Mouse (Mus musculus): ENCODE results near the gene Hunk. TPM values are rescaled to one million over a fixed set of nuclear protein-coding genes. Genes with fewer than 3 reads are reported as not detected.

The Hunk gene
- polyA plus RNA-seq, 1 experiment, result 12.1 TPM

DNA sequence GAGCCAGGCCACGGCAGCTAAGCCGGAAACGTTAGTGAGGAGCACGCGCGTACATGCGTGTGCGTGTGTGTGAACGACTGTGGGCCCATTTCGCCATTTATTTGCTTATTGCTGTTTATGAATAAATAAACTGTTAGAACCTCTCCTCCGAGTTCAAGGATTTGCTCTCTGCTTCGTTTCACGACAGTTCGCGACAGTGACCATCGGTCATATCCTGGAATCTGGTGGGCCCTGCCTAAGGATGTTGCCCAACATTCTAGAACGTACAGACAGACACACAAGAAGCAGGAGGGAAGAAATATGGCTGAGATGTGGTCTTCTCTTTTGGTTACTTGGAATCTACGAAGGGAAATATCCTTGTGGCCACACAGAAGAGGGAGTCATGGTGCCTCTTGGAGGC is 138.6 kb downstream of the Hunk start:
- H3K4me1 ChIP-seq (ENCODE audit: control insufficient read depth, insufficient read depth, low read length), result peaks cover 2% of the 10 kb centered on the region; the same call in 1 of the 2 replicates
- TF ChIP-seq POLR2A (IDR thresholded peaks at IDR 0.05; ENCODE audit: extremely low read depth, insufficient read depth, low read length) (no peak), CTCF (IDR thresholded peaks at IDR 0.05; ENCODE audit: extremely low read depth, insufficient read depth, low read length) (no peak)
- no peak overlapping the region for H3K27ac ChIP-seq (ENCODE audit: insufficient read depth, low read length)
- no peak overlapping the region for H3K4me3 ChIP-seq (ENCODE audit: insufficient read depth, low read length)

GRCm38 (mm10) chr16:90533119-90533673 is 147.4 kb downstream of the Hunk start:
- TF ChIP-seq CTCF (IDR thresholded peaks at IDR 0.05; ENCODE audit: extremely low read depth, insufficient read depth, low read length), result no peak
- no peak for TF ChIP-seq POLR2A (IDR thresholded peaks at IDR 0.05; ENCODE audit: extremely low read depth, insufficient read depth, low read length)
- Histone ChIP-seq H3K4me3 (ENCODE audit: insufficient read depth, low read length) (no peak overlapping the region), H3K4me1 (ENCODE audit: control insufficient read depth, insufficient read depth, low read length) (no peaks in the 10 kb centered on the region), H3K27ac (ENCODE audit: insufficient read depth, low read length) (no peak overlapping the region)

DNA sequence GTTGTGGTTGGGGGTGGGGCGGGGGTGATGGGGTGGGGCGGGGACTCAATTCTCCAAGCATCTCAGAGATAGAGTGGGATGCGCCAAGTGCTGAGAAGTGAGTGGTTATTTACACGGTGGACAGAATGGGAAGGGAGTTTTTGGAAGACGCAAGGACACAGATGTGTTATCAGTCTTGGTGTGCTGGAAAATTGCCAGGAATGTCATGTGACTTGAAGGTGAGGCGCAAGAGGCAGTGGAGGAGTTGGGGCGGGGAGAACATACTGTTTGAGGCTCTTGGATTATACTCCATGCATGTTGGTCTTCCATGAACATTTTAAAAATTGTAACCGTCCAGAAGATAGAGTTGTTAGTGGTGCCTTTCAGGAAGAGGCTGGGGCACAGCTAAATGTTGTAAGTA is 148.8 kb downstream of the Hunk start:
- no peak overlapping the region for H3K4me3 ChIP-seq (ENCODE audit: insufficient read depth, low read length)
- no peaks in the 10 kb centered on the region for H3K4me1 ChIP-seq (ENCODE audit: control insufficient read depth, insufficient read depth, low read length)
- no peak for TF ChIP-seq POLR2A (IDR thresholded peaks at IDR 0.05; ENCODE audit: extremely low read depth, insufficient read depth, low read length)
- no peak for TF ChIP-seq CTCF (IDR thresholded peaks at IDR 0.05; ENCODE audit: extremely low read depth, insufficient read depth, low read length)
- H3K27ac ChIP-seq (ENCODE audit: insufficient read depth, low read length), result no peak overlapping the region

GRCm38 (mm10) chr16:90538926-90539325 is 153.1 kb downstream of the Hunk start:
- no peak overlapping the region for H3K4me3 ChIP-seq (ENCODE audit: insufficient read depth, low read length)
- no peak overlapping the region for H3K27ac ChIP-seq (ENCODE audit: insufficient read depth, low read length)
- no peaks in the 10 kb centered on the region for H3K4me1 ChIP-seq (ENCODE audit: control insufficient read depth, insufficient read depth, low read length)
- no peak for TF ChIP-seq POLR2A (IDR thresholded peaks at IDR 0.05; ENCODE audit: extremely low read depth, insufficient read depth, low read length)
- no peak for TF ChIP-seq CTCF (IDR thresholded peaks at IDR 0.05; ENCODE audit: extremely low read depth, insufficient read depth, low read length)

DNA sequence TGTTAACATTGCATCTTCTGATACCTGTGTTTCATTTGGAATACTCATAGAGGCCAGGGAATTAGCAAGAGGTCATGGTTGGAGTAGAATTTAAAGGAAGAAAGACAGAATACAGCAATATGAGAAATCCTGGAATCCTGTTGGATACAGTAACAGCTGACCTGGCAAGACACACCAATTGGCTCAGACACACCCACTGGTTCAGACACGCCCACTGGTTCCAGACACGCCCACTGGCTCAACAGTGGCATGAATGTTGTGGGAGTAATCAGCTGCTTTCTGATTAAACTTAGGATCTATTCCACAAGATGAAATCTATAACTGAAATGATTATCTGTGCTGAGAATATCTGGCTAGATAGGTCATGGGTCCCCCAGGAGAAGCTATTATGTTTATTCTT is 155.4 kb downstream of the Hunk start:
- Histone ChIP-seq H3K4me1 (ENCODE audit: control insufficient read depth, insufficient read depth, low read length) (no peaks in the 10 kb centered on the region), H3K27ac (ENCODE audit: insufficient read depth, low read length) (no peak overlapping the region), H3K4me3 (ENCODE audit: insufficient read depth, low read length) (no peak overlapping the region)
- TF ChIP-seq CTCF (IDR thresholded peaks at IDR 0.05; ENCODE audit: extremely low read depth, insufficient read depth, low read length), result no peak
- TF ChIP-seq POLR2A (IDR thresholded peaks at IDR 0.05; ENCODE audit: extremely low read depth, insufficient read depth, low read length), result no peak

GRCm38 (mm10) chr16:90542383-90542782 is 156.6 kb downstream of the Hunk start:
- no peak overlapping the region for H3K27ac ChIP-seq (ENCODE audit: insufficient read depth, low read length)
- no peaks in the 10 kb centered on the region for H3K4me1 ChIP-seq (ENCODE audit: control insufficient read depth, insufficient read depth, low read length)
- H3K4me3 ChIP-seq (ENCODE audit: insufficient read depth, low read length), result no peak overlapping the region
- no peak for TF ChIP-seq POLR2A (IDR thresholded peaks at IDR 0.05; ENCODE audit: extremely low read depth, insufficient read depth, low read length)

- no peaks in the 10 kb centered on the region for H3K4me1 ChIP-seq (ENCODE audit: control insufficient read depth, insufficient read depth, low read length)
- no peak overlapping the region for H3K27ac ChIP-seq (ENCODE audit: insufficient read depth, low read length)
- no peak overlapping the region for H3K4me3 ChIP-seq (ENCODE audit: insufficient read depth, low read length)
- TF ChIP-seq POLR2A (IDR thresholded peaks at IDR 0.05; ENCODE audit: extremely low read depth, insufficient read depth, low read length) (no peak), CTCF (IDR thresholded peaks at IDR 0.05; ENCODE audit: extremely low read depth, insufficient read depth, low read length) (no peak)
These were observed 158.4 kb downstream of the Hunk start for GRCm38 (mm10) chr16:90544175-90544574.

DNA sequence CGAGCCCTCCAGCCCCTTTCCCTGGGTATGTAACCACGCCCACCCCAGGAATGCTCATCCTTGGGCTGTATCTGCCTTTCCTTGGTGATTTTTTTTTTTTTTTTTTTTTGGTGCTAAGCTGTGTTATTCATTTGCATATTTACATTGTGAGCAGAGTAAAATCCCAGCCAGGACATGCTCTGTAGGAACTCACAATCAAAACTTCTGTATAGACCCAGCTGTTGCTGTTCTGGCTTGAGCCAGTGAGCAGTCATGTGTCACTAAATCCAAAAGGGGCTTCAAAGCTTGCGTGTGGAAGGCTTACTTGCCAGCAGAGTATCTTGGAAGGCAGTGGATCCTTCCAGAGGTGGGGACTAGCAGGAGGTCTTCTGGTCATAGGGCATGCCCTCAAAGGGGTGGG is 159.7 kb downstream of the Hunk start:
- Histone ChIP-seq H3K4me1 (ENCODE audit: control insufficient read depth, insufficient read depth, low read length) (no peaks in the 10 kb centered on the region), H3K27ac (ENCODE audit: insufficient read depth, low read length) (no peak overlapping the region)
- TF ChIP-seq POLR2A (IDR thresholded peaks at IDR 0.05; ENCODE audit: extremely low read depth, insufficient read depth, low read length) (no peak), CTCF (IDR thresholded peaks at IDR 0.05; ENCODE audit: extremely low read depth, insufficient read depth, low read length) (no peak)

GRCm38 (mm10) chr16:90546591-90546990 is 160.8 kb downstream of the Hunk start:
- Histone ChIP-seq H3K4me1 (ENCODE audit: control insufficient read depth, insufficient read depth, low read length) (no peaks in the 10 kb centered on the region), H3K27ac (ENCODE audit: insufficient read depth, low read length) (no peak overlapping the region), H3K4me3 (ENCODE audit: insufficient read depth, low read length) (no peak overlapping the region)
- TF ChIP-seq CTCF (IDR thresholded peaks at IDR 0.05; ENCODE audit: extremely low read depth, insufficient read depth, low read length), result no peak
- TF ChIP-seq POLR2A (IDR thresholded peaks at IDR 0.05; ENCODE audit: extremely low read depth, insufficient read depth, low read length), result no peak

More for the DNA sequence above, 159.7 kb downstream of the Hunk start:
- no peak overlapping the region for H3K4me3 ChIP-seq (ENCODE audit: insufficient read depth, low read length)

GRCm38 (mm10) chr16:90547996-90548395 is 162.2 kb downstream of the Hunk start:
- no peak for TF ChIP-seq CTCF (IDR thresholded peaks at IDR 0.05; ENCODE audit: extremely low read depth, insufficient read depth, low read length)
- no peak for TF ChIP-seq POLR2A (IDR thresholded peaks at IDR 0.05; ENCODE audit: extremely low read depth, insufficient read depth, low read length)
- Histone ChIP-seq H3K27ac (ENCODE audit: insufficient read depth, low read length) (no peak overlapping the region), H3K4me3 (ENCODE audit: insufficient read depth, low read length) (no peak overlapping the region), H3K4me1 (ENCODE audit: control insufficient read depth, insufficient read depth, low read length) (no peaks in the 10 kb centered on the region)

Other genes starting within 250 kb of the Hunk start
- gene Tiam1, start 242.2 kb upstream of the Hunk start, polyA plus RNA-seq (2012; rRNA removed), result 28.7 and 29.1 TPM in 2 replicates
- gene Sod1, start 165.3 kb upstream of the Hunk start, polyA plus RNA-seq (2012; rRNA removed), result 758 and 779 TPM in 2 replicates
- gene Scaf4, start 101.5 kb upstream of the Hunk start, polyA plus RNA-seq (2012; rRNA removed), result 40.1 and 42.1 TPM in 2 replicates

Measured in cortical plate, adult 2 months (tissue).